Comparison of ENCODE assay signal across 19 mouse cellular contexts in genomic region chr10:112368369-112368768, GRCm38 (mm10).
"Had no signal": no experiment of that assay in that cellular context is flagged by ENCODE, and none has a peak within 500 bp of the region (broad histone marks: within the 10 kb centered on the region; RNA-seq: fewer than 3 reads in every experiment).

No protein-coding gene starts in this region.

- H3K4me1 ChIP-seq: lung, embryonic 15.5 days; megakaryocyte, embryonic 14.5 days; midbrain, embryonic 13.5 days; neural tube, embryonic 13.5 days; neural tube, embryonic 15.5 days; stomach, embryonic 15.5 days had no signal

- H3K4me3 ChIP-seq: lung, embryonic 15.5 days; megakaryocyte, embryonic 14.5 days; midbrain, embryonic 13.5 days; myocyte; neural tube, embryonic 13.5 days; neural tube, embryonic 15.5 days; stomach, embryonic 15.5 days had no signal

- H3K27me3 ChIP-seq: lung, embryonic 15.5 days; megakaryocyte, embryonic 14.5 days; midbrain, embryonic 13.5 days; neural tube, embryonic 13.5 days; neural tube, embryonic 15.5 days; stomach, embryonic 15.5 days had no signal

- DNase-seq: liver, postnatal 0 days; lung, adult 2 months; lung, postnatal 14 days; lung, postnatal 36 days; right cerebral cortex, postnatal 14 days; thymus, adult 2 months; thymus, postnatal 25 days; thymus, postnatal 4 days had no signal

- ATAC-seq: liver, postnatal 0 days; lung, postnatal 0 days; midbrain, embryonic 13.5 days; midbrain, embryonic 16.5 days had no signal

- H3K27ac ChIP-seq: lung, embryonic 15.5 days; macrophage; midbrain, embryonic 13.5 days; neural tube, embryonic 13.5 days; neural tube, embryonic 15.5 days; stomach, embryonic 15.5 days; stomach, postnatal 0 days had no signal
